Mouse (Mus musculus): Measurements from ENCODE around the gene Hspb6. TPM values are rescaled to one million over a fixed set of nuclear protein-coding genes. Genes with fewer than 3 reads are reported as not detected.

Gene Hspb6
- polyA plus RNA-seq, 1 experiment from 2014 or later: 50.6 TPM

- 48% methylated on average over 8 of the region's 8 CpGs for WGBS
- Histone ChIP-seq H3K4me2 (replicated peaks; ENCODE audit: low read depth) (no peak overlapping the region), H3K4me3 (ENCODE audit: low read depth, low read length) (no peak overlapping the region), H3K27me3 (replicated peaks; ENCODE audit: control insufficient read depth, insufficient read depth, low read length) (no peaks in the 10 kb centered on the region), H3K27ac (ENCODE audit: low read depth, low read length) (no peak overlapping the region), H3K9ac (ENCODE audit: low read depth, low read length) (no peak overlapping the region), H3K4me1 (replicated peaks; ENCODE audit: control insufficient read depth, insufficient read depth, low read length) (peaks cover 3% of the 10 kb centered on the region; the same call in 1 of the 2 replicates), H3K36me3 (ENCODE audit: control insufficient read depth, insufficient read depth) (peaks cover 25% of the 10 kb centered on the region), H3K9me3 (ENCODE audit: control insufficient read depth) (no peaks in the 10 kb centered on the region)
- no peak for ATAC-seq
- no peak for TF ChIP-seq CTCF (IDR thresholded peaks at IDR 0.05; ENCODE audit: low read depth)
These were observed 19.0 kb upstream of the Hspb6 start for GRCm38 (mm10) chr7:30532931-30533330.

GRCm38 (mm10) chr7:30533941-30534632 is 17.9 kb upstream of the Hspb6 start:
- no peaks in the 10 kb centered on the region for H3K9me3 ChIP-seq (ENCODE audit: control insufficient read depth)
- H3K36me3 ChIP-seq (ENCODE audit: control insufficient read depth, insufficient read depth): peaks cover 14% of the 10 kb centered on the region
- no peaks in the 10 kb centered on the region for H3K27me3 ChIP-seq (replicated peaks; ENCODE audit: control insufficient read depth, insufficient read depth, low read length)
- H3K27ac ChIP-seq (ENCODE audit: low read depth, low read length): no peak overlapping the region
- H3K4me3 ChIP-seq (ENCODE audit: low read depth, low read length): peak overlapping the region; percentile 75
- 19% methylated on average over 23 of the region's 26 CpGs for WGBS
- peak overlapping the region; percentile 97 for H3K4me2 ChIP-seq (replicated peaks; ENCODE audit: low read depth)
- TF ChIP-seq CTCF (IDR thresholded peaks at IDR 0.05; ENCODE audit: low read depth): no peak
- peaks cover 3% of the 10 kb centered on the region; the same call in 1 of the 2 replicates for H3K4me1 ChIP-seq (replicated peaks; ENCODE audit: control insufficient read depth, insufficient read depth, low read length)
- ATAC-seq: no peak; the same call in 1 of the 2 replicates
- H3K9ac ChIP-seq (ENCODE audit: low read depth, low read length): peak overlapping the region; percentile 37; the same call in 1 of the 2 replicates

GRCm38 (mm10) chr7:30534633-30535577 is 17.1 kb upstream of the Hspb6 start, which contains the start of gene Arhgap33:
Gene Arhgap33 (minus strand): TSS chr7:30535060.
- H3K4me3 ChIP-seq (ENCODE audit: low read depth, low read length): peak within 1 kb of the TSS; percentile 75
- H3K36me3 ChIP-seq (ENCODE audit: control insufficient read depth, insufficient read depth): peaks cover 7% of the 10 kb centered on the region; the same call in 1 of the 2 replicates
- ATAC-seq: peak; percentile 92
- H3K4me2 ChIP-seq (replicated peaks; ENCODE audit: low read depth): peak within 1 kb of the TSS; percentile 97
- under 1% methylated on average over 60 of the region's 84 CpGs for WGBS
- no peaks in the 10 kb centered on the region for H3K9me3 ChIP-seq (ENCODE audit: control insufficient read depth)
- H3K4me1 ChIP-seq (replicated peaks; ENCODE audit: control insufficient read depth, insufficient read depth, low read length): peaks cover 3% of the 10 kb centered on the region; the same call in 1 of the 2 replicates
- peak within 1 kb of the TSS; percentile 37; the same call in 1 of the 2 replicates for H3K9ac ChIP-seq (ENCODE audit: low read depth, low read length)
- no peak for TF ChIP-seq CTCF (IDR thresholded peaks at IDR 0.05; ENCODE audit: low read depth)
- H3K27ac ChIP-seq (ENCODE audit: low read depth, low read length): no peak within 1 kb of the TSS
- H3K27me3 ChIP-seq (replicated peaks; ENCODE audit: control insufficient read depth, insufficient read depth, low read length): no peaks in the 10 kb centered on the region

DNA sequence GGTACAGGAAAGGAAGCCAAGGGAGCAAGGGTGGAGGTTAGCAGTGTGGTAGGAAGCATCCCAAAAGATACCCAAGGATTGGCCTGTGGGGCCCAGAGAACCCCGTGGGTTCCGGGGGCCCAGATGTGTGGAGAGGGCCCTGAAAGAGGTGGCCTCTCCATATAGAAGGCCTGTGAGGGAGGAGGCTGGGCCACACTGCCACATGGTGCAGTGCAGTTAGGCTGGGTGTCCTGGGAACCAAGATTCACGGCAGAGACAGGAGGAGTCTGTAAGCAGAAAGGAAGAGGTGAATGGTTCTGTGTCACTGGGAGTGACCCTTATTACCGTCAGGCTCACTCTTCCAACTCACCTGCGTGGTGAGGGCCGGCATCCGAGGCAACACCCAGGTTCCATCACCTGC is 11.4 kb upstream of the Hspb6 start:
- TF ChIP-seq CTCF (IDR thresholded peaks at IDR 0.05; ENCODE audit: low read depth): no peak
- Histone ChIP-seq H3K36me3 (ENCODE audit: control insufficient read depth, insufficient read depth) (peaks cover 19% of the 10 kb centered on the region; the same call in 1 of the 2 replicates), H3K4me2 (replicated peaks; ENCODE audit: low read depth) (no peak overlapping the region), H3K27ac (ENCODE audit: low read depth, low read length) (no peak overlapping the region), H3K9ac (ENCODE audit: low read depth, low read length) (no peak overlapping the region), H3K27me3 (replicated peaks; ENCODE audit: control insufficient read depth, insufficient read depth, low read length) (no peaks in the 10 kb centered on the region), H3K4me1 (replicated peaks; ENCODE audit: control insufficient read depth, insufficient read depth, low read length) (no peaks in the 10 kb centered on the region), H3K9me3 (ENCODE audit: control insufficient read depth) (no peaks in the 10 kb centered on the region), H3K4me3 (ENCODE audit: low read depth, low read length) (no peak overlapping the region)
- no peak for ATAC-seq
- 91% methylated on average over 7 of the region's 7 CpGs for WGBS

DNA sequence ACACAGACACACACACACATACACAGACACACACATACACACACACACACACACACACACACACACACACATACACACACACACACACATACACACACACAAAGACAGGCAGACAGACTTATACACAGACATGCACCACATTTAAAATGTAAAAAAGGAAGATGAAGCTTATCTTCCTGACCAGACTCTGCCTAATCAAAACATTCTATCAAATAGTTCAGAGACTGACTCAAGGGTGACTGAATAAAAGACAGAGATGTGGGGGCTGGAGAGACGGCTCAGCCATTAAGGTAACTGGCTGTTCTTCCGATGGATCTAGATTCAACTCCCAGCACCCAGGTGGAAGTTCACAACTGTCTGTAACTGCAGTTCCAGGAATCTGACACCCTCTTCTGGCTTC is 7.7 kb upstream of the Hspb6 start:
- H3K4me2 ChIP-seq (replicated peaks; ENCODE audit: low read depth): no peak overlapping the region
- no peaks in the 10 kb centered on the region for H3K4me1 ChIP-seq (replicated peaks; ENCODE audit: control insufficient read depth, insufficient read depth, low read length)
- no peak for TF ChIP-seq CTCF (IDR thresholded peaks at IDR 0.05; ENCODE audit: low read depth)
- no peaks in the 10 kb centered on the region for H3K9me3 ChIP-seq (ENCODE audit: control insufficient read depth)
- H3K9ac ChIP-seq (ENCODE audit: low read depth, low read length): no peak overlapping the region
- no peak for ATAC-seq
- WGBS: 91% methylated on average over 2 of the region's 2 CpGs
- H3K27ac ChIP-seq (ENCODE audit: low read depth, low read length): no peak overlapping the region
- H3K4me3 ChIP-seq (ENCODE audit: low read depth, low read length): no peak overlapping the region
- H3K36me3 ChIP-seq (ENCODE audit: control insufficient read depth, insufficient read depth): peaks cover 19% of the 10 kb centered on the region; the same call in 1 of the 2 replicates
- H3K27me3 ChIP-seq (replicated peaks; ENCODE audit: control insufficient read depth, insufficient read depth, low read length): no peaks in the 10 kb centered on the region

DNA sequence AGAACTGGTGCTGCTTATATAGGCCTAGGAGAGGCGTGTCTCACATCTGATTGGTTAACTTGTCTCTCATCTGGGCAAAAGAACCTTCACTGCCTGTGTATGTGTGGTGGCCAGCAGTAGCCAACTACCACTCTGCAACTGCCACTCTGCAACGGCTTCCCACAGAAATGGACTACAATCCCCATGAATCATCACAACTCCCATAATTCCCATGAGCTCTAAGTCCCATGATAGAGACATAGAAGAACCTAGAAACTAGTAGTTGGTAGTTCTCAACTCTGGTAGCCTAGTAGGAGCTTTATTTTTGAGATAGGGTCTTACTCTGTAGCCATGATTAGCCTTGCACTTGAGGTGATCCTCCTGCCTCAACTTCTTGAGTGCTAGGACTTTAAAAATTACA is 2.1 kb upstream of the Hspb6 start:
- Histone ChIP-seq H3K4me1 (replicated peaks; ENCODE audit: control insufficient read depth, insufficient read depth, low read length) (peaks cover 3% of the 10 kb centered on the region; the same call in 1 of the 2 replicates), H3K4me2 (replicated peaks; ENCODE audit: low read depth) (no peak overlapping the region), H3K36me3 (ENCODE audit: control insufficient read depth, insufficient read depth) (peaks cover 8% of the 10 kb centered on the region), H3K4me3 (ENCODE audit: low read depth, low read length) (no peak overlapping the region), H3K9ac (ENCODE audit: low read depth, low read length) (no peak overlapping the region), H3K27me3 (replicated peaks; ENCODE audit: control insufficient read depth, insufficient read depth, low read length) (no peaks in the 10 kb centered on the region), H3K9me3 (ENCODE audit: control insufficient read depth) (no peaks in the 10 kb centered on the region), H3K27ac (ENCODE audit: low read depth, low read length) (no peak overlapping the region)
- TF ChIP-seq CTCF (IDR thresholded peaks at IDR 0.05; ENCODE audit: low read depth): no peak
- no peak for ATAC-seq
- WGBS: 82% methylated on average over 2 of the region's 2 CpGs
